Mouse (Mus musculus) embryonic facial prominence, embryonic 14.5 days (tissue): Measurements from ENCODE around the gene Rbpj. TPM values are rescaled to one million over a fixed set of nuclear protein-coding genes. Genes with fewer than 3 reads are reported as not detected.
"Not testable (repeated sequence)": the region's sequence is repeated elsewhere in the genome, so short reads cannot be mapped to it uniquely, and the experiment has no call there.

Source experiments
- ATAC-seq: fragments of 200-750 bp; cut with Nextera tagmentation; 2 replicates; pipeline ENCODE4 v1.8.0; 2017; ENCODE audit warnings: low read depth, moderate number of reproducible peaks, moderate TSS enrichment
- DNase-seq: peaks from one replicate; pipeline ENCODE4 v3.0.0-alpha.2; 2015; ENCODE audit warnings: low spot score
- H3K27ac ChIP-seq: fragments of 300-500 bp; sonication (generic); replicated peaks from 2 replicates; pipeline ENCODE4 v1.5.1; 2014; ENCODE audit warnings: low read depth, mild to moderate bottlenecking, low read length, moderate library complexity
- H3K27me3 ChIP-seq: fragments of 300-500 bp; sonication (generic); replicated peaks from 2 replicates; pipeline ENCODE4 v1.6.1; 2014; ENCODE audit warnings: low read length; ENCODE audit not compliant: control insufficient read depth, insufficient read depth
- H3K36me3 ChIP-seq: fragments of 300-500 bp; sonication (generic); 2 replicates; pipeline ENCODE4 v1.6.1; 2014; ENCODE audit warnings: low read length, mixed read lengths; ENCODE audit not compliant: control insufficient read depth, insufficient read depth
- H3K4me1 ChIP-seq: fragments of 300-500 bp; sonication (generic); 2 replicates; pipeline ENCODE4 v1.6.1; 2014; ENCODE audit warnings: antibody characterized with exemption, low read length; ENCODE audit not compliant: control insufficient read depth, insufficient read depth
- H3K4me2 ChIP-seq: fragments of 300-500 bp; sonication (generic); 2 replicates; pipeline ENCODE4 v1.6.1; 2014; ENCODE audit warnings: low read depth, mild to moderate bottlenecking, low read length, moderate library complexity, mixed read lengths
- H3K4me3 ChIP-seq: fragments of 300-500 bp; sonication (generic); 2 replicates; pipeline ENCODE4 v1.5.1; 2014; ENCODE audit warnings: low read depth, mild to moderate bottlenecking, low read length
- H3K9ac ChIP-seq: fragments of 300-500 bp; sonication (generic); 2 replicates; pipeline ENCODE4 v1.6.1; 2014; ENCODE audit warnings: low read depth, mild to moderate bottlenecking, low read length, moderate library complexity, mixed read lengths
- H3K9me3 ChIP-seq: fragments of 300-500 bp; sonication (generic); 2 replicates; pipeline ENCODE4 v1.6.1; 2016; ENCODE audit warnings: low read length; ENCODE audit not compliant: control insufficient read depth
- WGBS: fragments of 180-500 bp; shearing (Covaris S2); extraction: QIAGEN DNeasy Blood & Tissue Kit; methylation state at CpG from one replicate; pipeline ENCODE4 v1.1.7; 2014; 5-methylcytosine and 5-hydroxymethylcytosine counted together
- polyA plus RNA-seq: library from polyadenylated mRNA; unstranded; fragments of >200 nt; fragmentation: Nextera tagmentation; extraction: Ambion mirVana; gene quantifications from 2 replicates; pipeline ENCODE4 v1.2.1, GENCODE M21; 2014

The Rbpj gene
- polyA plus RNA-seq, 1 experiment from 2014 or later = 48.1 TPM

GRCm38 (mm10) chr5:53539860-53540633, 74.1 kb downstream of the Rbpj start:
- H3K4me2 ChIP-seq = no peak overlapping the region
- H3K27ac ChIP-seq = no peak overlapping the region
- ATAC-seq (no peak), DNase-seq (no peak)
- H3K9me3 ChIP-seq = no peaks in the 10 kb centered on the region
- no peaks in the 10 kb centered on the region for H3K27me3 ChIP-seq
- no peak overlapping the region for H3K4me3 ChIP-seq
- peaks cover 7% of the 10 kb centered on the region; the same call in 1 of the 2 replicates for H3K4me1 ChIP-seq
- no peaks in the 10 kb centered on the region for H3K36me3 ChIP-seq
- no peak overlapping the region for H3K9ac ChIP-seq
- WGBS = 86% methylated on average over 18 of the region's 18 CpGs

- no peak overlapping the region for H3K4me2 ChIP-seq
- no peak overlapping the region for H3K9ac ChIP-seq
- DNase-seq (no peak), ATAC-seq (no peak)
- no peaks in the 10 kb centered on the region for H3K27me3 ChIP-seq
- H3K4me1 ChIP-seq = no peaks in the 10 kb centered on the region; the same call in 1 of the 2 replicates
- H3K27ac ChIP-seq = no peak overlapping the region
- no peaks in the 10 kb centered on the region for H3K36me3 ChIP-seq
- no peak overlapping the region for H3K4me3 ChIP-seq
- no peaks in the 10 kb centered on the region for H3K9me3 ChIP-seq
- WGBS = 15% methylated on average over 1 of the region's 1 CpGs
Measured at GRCm38 (mm10) chr5:53542073-53542472, 76.1 kb downstream of the Rbpj start.

- 81% methylated on average over 4 of the region's 4 CpGs for WGBS
- H3K4me2 ChIP-seq = no peak overlapping the region
- peaks cover 3% of the 10 kb centered on the region; the same call in 1 of the 2 replicates for H3K4me1 ChIP-seq
- no peaks in the 10 kb centered on the region for H3K27me3 ChIP-seq
- no peak for ATAC-seq
- no peak overlapping the region for H3K9ac ChIP-seq
- H3K36me3 ChIP-seq = no peaks in the 10 kb centered on the region
- H3K9me3 ChIP-seq = no peaks in the 10 kb centered on the region
- DNase-seq = no peak
- H3K27ac ChIP-seq = no peak overlapping the region
- H3K4me3 ChIP-seq = no peak overlapping the region
Measured at GRCm38 (mm10) chr5:53543399-53543798, 77.4 kb downstream of the Rbpj start.

GRCm38 (mm10) chr5:53543945-53544344, 78.0 kb downstream of the Rbpj start:
- Histone ChIP-seq H3K4me3 (no peak overlapping the region), H3K9me3 (no peaks in the 10 kb centered on the region), H3K27me3 (no peaks in the 10 kb centered on the region), H3K4me2 (no peak overlapping the region), H3K27ac (no peak overlapping the region), H3K36me3 (no peaks in the 10 kb centered on the region), H3K4me1 (peaks cover 3% of the 10 kb centered on the region; the same call in 1 of the 2 replicates), H3K9ac (no peak overlapping the region)
- DNase-seq = no peak
- ATAC-seq = no peak
- WGBS = 80% methylated on average over 4 of the region's 4 CpGs

GRCm38 (mm10) chr5:53546440-53546839, 80.5 kb downstream of the Rbpj start:
- Histone ChIP-seq H3K27me3 (no peaks in the 10 kb centered on the region), H3K9me3 (no peaks in the 10 kb centered on the region), H3K27ac (no peak overlapping the region), H3K4me3 (no peak overlapping the region), H3K4me2 (no peak overlapping the region), H3K36me3 (no peaks in the 10 kb centered on the region), H3K4me1 (peaks cover 3% of the 10 kb centered on the region; the same call in 1 of the 2 replicates), H3K9ac (no peak overlapping the region)
- DNase-seq = no peak
- ATAC-seq = no peak
- 82% methylated on average over 6 of the region's 6 CpGs for WGBS

GRCm38 (mm10) chr5:53546979-53547472, 81.1 kb downstream of the Rbpj start:
- peaks cover 3% of the 10 kb centered on the region; the same call in 1 of the 2 replicates for H3K4me1 ChIP-seq
- H3K9ac ChIP-seq = no peak overlapping the region
- WGBS = 32% methylated on average over 9 of the region's 9 CpGs
- no peak for DNase-seq
- no peak overlapping the region for H3K4me2 ChIP-seq
- H3K9me3 ChIP-seq = no peaks in the 10 kb centered on the region
- no peak for ATAC-seq
- H3K27me3 ChIP-seq = no peaks in the 10 kb centered on the region
- H3K27ac ChIP-seq = no peak overlapping the region
- H3K4me3 ChIP-seq = no peak overlapping the region
- H3K36me3 ChIP-seq = no peaks in the 10 kb centered on the region

- H3K27ac ChIP-seq, H3K27me3 ChIP-seq, H3K4me3 ChIP-seq, H3K4me2 ChIP-seq, H3K36me3 ChIP-seq, ATAC-seq, H3K9me3 ChIP-seq, DNase-seq, H3K9ac ChIP-seq, H3K4me1 ChIP-seq: not testable (repeated sequence)
- WGBS = 97% methylated on average over 1 of the region's 1 CpGs
Measured at GRCm38 (mm10) chr5:53550329-53550728, 84.4 kb downstream of the Rbpj start.

GRCm38 (mm10) chr5:53551394-53551793, 85.4 kb downstream of the Rbpj start:
- DNase-seq (no peak), ATAC-seq (no peak)
- no peak overlapping the region for H3K9ac ChIP-seq
- no peak overlapping the region for H3K4me3 ChIP-seq
- peaks cover 3% of the 10 kb centered on the region; the same call in 1 of the 2 replicates for H3K4me1 ChIP-seq
- H3K27me3 ChIP-seq = no peaks in the 10 kb centered on the region
- no peaks in the 10 kb centered on the region for H3K9me3 ChIP-seq
- no peak overlapping the region for H3K4me2 ChIP-seq
- no peaks in the 10 kb centered on the region for H3K36me3 ChIP-seq
- WGBS = 58% methylated on average over 6 of the region's 6 CpGs
- no peak overlapping the region for H3K27ac ChIP-seq

- Histone ChIP-seq H3K4me3 (no peak overlapping the region), H3K9me3 (no peaks in the 10 kb centered on the region), H3K4me1 (peaks cover 3% of the 10 kb centered on the region; the same call in 1 of the 2 replicates), H3K36me3 (no peaks in the 10 kb centered on the region), H3K4me2 (no peak overlapping the region), H3K27me3 (no peaks in the 10 kb centered on the region), H3K27ac (no peak overlapping the region), H3K9ac (no peak overlapping the region)
- ATAC-seq (no peak), DNase-seq (no peak)
- 76% methylated on average over 4 of the region's 4 CpGs for WGBS
Measured at GRCm38 (mm10) chr5:53551910-53552309, 86.0 kb downstream of the Rbpj start.
